Mouse (Mus musculus) lung, postnatal 0 days (tissue): ENCODE measurements at regions not wholly inside any gene's neighbourhood (a gene's known extent, or its start where the extent isn't known, plus 50 kb on each side); places are given as distances from the start of the nearest gene placed in this dataset.
"Not testable (repeated sequence)": the region's sequence is repeated elsewhere in the genome, so short reads cannot be mapped to it uniquely, and the experiment has no call there.

ENCODE experiments used
- ATAC-seq: fragments of 200-750 bp; cut with Nextera tagmentation; 2 replicates; pipeline ENCODE4 v1.8.0; 2017; ENCODE audit warnings: moderate library complexity
- DNase-seq: peaks from one replicate; pipeline ENCODE4 v3.0.0-alpha.2; 2016; ENCODE audit warnings: low spot score
- H3K27ac ChIP-seq: fragments of 300-500 bp; sonication (generic); 2 replicates; pipeline ENCODE4 v1.5.1; 2014; ENCODE audit warnings: antibody characterized with exemption, mild to moderate bottlenecking, low read length, mixed read lengths
- H3K27me3 ChIP-seq: fragments of 300-500 bp; sonication (generic); replicated peaks from 2 replicates; pipeline ENCODE4 v1.6.1; 2014; ENCODE audit warnings: low read length, mixed read lengths; ENCODE audit not compliant: insufficient read depth
- H3K36me3 ChIP-seq: fragments of 300-500 bp; sonication (generic); 2 replicates; pipeline ENCODE4 v1.6.1; 2014; ENCODE audit warnings: low read length, mixed read lengths; ENCODE audit not compliant: insufficient read depth
- H3K4me1 ChIP-seq: fragments of 300-500 bp; sonication (generic); 2 replicates; pipeline ENCODE4 v1.6.1; 2014; ENCODE audit warnings: antibody characterized with exemption, low read depth, low read length, mixed read lengths; ENCODE audit not compliant: insufficient read depth
- H3K4me2 ChIP-seq: fragments of 300-500 bp; sonication (generic); replicated peaks from 2 replicates; pipeline ENCODE4 v1.6.1; 2014; ENCODE audit warnings: low read depth, mild to moderate bottlenecking, low read length, moderate library complexity, mixed read lengths
- H3K4me3 ChIP-seq: fragments of 300-500 bp; sonication (generic); 2 replicates; pipeline ENCODE4 v1.5.1; 2014; ENCODE audit warnings: low read depth, low read length
- H3K9ac ChIP-seq: fragments of 300-500 bp; sonication (generic); replicated peaks from 2 replicates; pipeline ENCODE4 v1.6.1; 2014; ENCODE audit warnings: low read depth, mild to moderate bottlenecking
- H3K9me3 ChIP-seq: fragments of 300-500 bp; sonication (generic); 2 replicates; pipeline ENCODE4 v1.6.1; 2016; ENCODE audit warnings: low read length, mixed read lengths
- CTCF ChIP-seq: IDR thresholded peaks from 2 replicates; pipeline ENCODE4 v1.5.1; 2016; ENCODE audit warnings: antibody characterized with exemption, mild to moderate bottlenecking
- EP300 ChIP-seq: IDR thresholded peaks from 2 replicates; pipeline ENCODE4 v1.6.1; 2016; ENCODE audit warnings: antibody characterized with exemption, mild to moderate bottlenecking, control low read depth
- WGBS: fragments of 180-500 bp; shearing (Covaris S2); extraction: QIAGEN DNeasy Blood & Tissue Kit; methylation state at CpG from one replicate; pipeline ENCODE4 v1.1.7; 2014; 5-methylcytosine and 5-hydroxymethylcytosine counted together

GRCm38 (mm10) chrX:18727940-18728710 is 266.9 kb upstream of the 4930578C19Rik start:
- ATAC-seq: no peak
- no peak for DNase-seq
- no peak overlapping the region for H3K9ac ChIP-seq
- no peak overlapping the region for H3K4me2 ChIP-seq
- H3K9me3 ChIP-seq: no peaks in the 10 kb centered on the region
- 68% methylated on average over 5 of the region's 5 CpGs for WGBS
- no peak overlapping the region for H3K4me3 ChIP-seq
- H3K4me1 ChIP-seq: no peaks in the 10 kb centered on the region
- TF ChIP-seq EP300: no peak
- no peak for TF ChIP-seq CTCF
- H3K27ac ChIP-seq: no peak overlapping the region
- H3K27me3 ChIP-seq: no peaks in the 10 kb centered on the region
- no peaks in the 10 kb centered on the region for H3K36me3 ChIP-seq

- Histone ChIP-seq H3K36me3 (no peaks in the 10 kb centered on the region), H3K9ac (no peak overlapping the region), H3K27me3 (no peaks in the 10 kb centered on the region), H3K4me3 (no peak overlapping the region), H3K9me3 (no peaks in the 10 kb centered on the region), H3K4me2 (no peak overlapping the region), H3K27ac (no peak overlapping the region), H3K4me1 (no peaks in the 10 kb centered on the region)
- WGBS: 57% methylated on average over 1 of the region's 1 CpGs
- TF ChIP-seq EP300 (no peak), CTCF (peak; percentile 24; the same call in 1 of the 2 replicates)
- DNase-seq: no peak
- ATAC-seq: no peak
These were observed 226.0 kb upstream of the 4930578C19Rik start for GRCm38 (mm10) chrX:18687216-18687615.

- ATAC-seq, DNase-seq, H3K27ac ChIP-seq, H3K27me3 ChIP-seq, H3K9me3 ChIP-seq, H3K4me2 ChIP-seq, H3K4me1 ChIP-seq, H3K36me3 ChIP-seq, H3K9ac ChIP-seq, H3K4me3 ChIP-seq: not testable (repeated sequence)
- WGBS: 81% methylated on average over 2 of the region's 2 CpGs
These were observed 206.1 kb upstream of the 4930578C19Rik start for GRCm38 (mm10) chrX:18667251-18667650.

GRCm38 (mm10) chrX:18663101-18663500 is 201.9 kb upstream of the 4930578C19Rik start:
- no peak overlapping the region for H3K4me2 ChIP-seq
- H3K36me3 ChIP-seq: no peaks in the 10 kb centered on the region
- H3K9me3 ChIP-seq: no peaks in the 10 kb centered on the region
- no peaks in the 10 kb centered on the region for H3K27me3 ChIP-seq
- TF ChIP-seq CTCF (no peak), EP300 (no peak)
- no peaks in the 10 kb centered on the region for H3K4me1 ChIP-seq
- DNase-seq (no peak), ATAC-seq (no peak)
- H3K9ac ChIP-seq: no peak overlapping the region
- WGBS: 59% methylated on average over 1 of the region's 1 CpGs
- no peak overlapping the region for H3K4me3 ChIP-seq
- H3K27ac ChIP-seq: no peak overlapping the region

- Histone ChIP-seq H3K9me3 (no peaks in the 10 kb centered on the region), H3K36me3 (no peaks in the 10 kb centered on the region), H3K4me2 (no peak overlapping the region), H3K4me1 (no peaks in the 10 kb centered on the region), H3K9ac (no peak overlapping the region), H3K4me3 (no peak overlapping the region), H3K27me3 (no peaks in the 10 kb centered on the region), H3K27ac (no peak overlapping the region)
- WGBS: 80% methylated on average over 2 of the region's 2 CpGs
- no peak for DNase-seq
- no peak for ATAC-seq
- TF ChIP-seq EP300: no peak
- TF ChIP-seq CTCF: no peak
These were observed 157.4 kb upstream of the 4930578C19Rik start for GRCm38 (mm10) chrX:18618581-18618980.
